21 mouse cellular contexts compared by ENCODE assay signal in genomic region chr13:85146471-85146870, GRCm38 (mm10).
"Had no signal": no experiment of that assay in that cellular context is flagged by ENCODE, and none has a peak within 500 bp of the region (broad histone marks: within the 10 kb centered on the region; RNA-seq: fewer than 3 reads in every experiment).

No protein-coding gene starts in this region.

- DNase-seq: liver, postnatal 0 days; lung, adult 2 months; lung, postnatal 14 days; lung, postnatal 36 days; retina, postnatal 1 day; right cerebral cortex, adult 18-20 months; right cerebral cortex, postnatal 25 days; right cerebral cortex, postnatal 4 days; spleen, adult 18-20 months; thymus, adult 18-20 months; thymus, postnatal 25 days; thymus, postnatal 4 days had no signal

- ATAC-seq: liver, postnatal 0 days; lung, postnatal 0 days; midbrain, embryonic 13.5 days; midbrain, embryonic 15.5 days had no signal

- H3K27me3 ChIP-seq: liver, embryonic 15.5 days; lung, embryonic 15.5 days; megakaryocyte, embryonic 14.5 days; midbrain, embryonic 13.5 days; midbrain, embryonic 15.5 days; neural tube, embryonic 12.5 days had no signal

- H3K4me1 ChIP-seq: liver, embryonic 15.5 days; lung, embryonic 15.5 days; megakaryocyte, embryonic 14.5 days; midbrain, embryonic 13.5 days; midbrain, embryonic 15.5 days; neural tube, embryonic 12.5 days had no signal

- H3K4me2 ChIP-seq: liver, embryonic 15.5 days; lung, embryonic 15.5 days; midbrain, embryonic 11.5 days; midbrain, embryonic 13.5 days; midbrain, embryonic 15.5 days; neural tube, embryonic 12.5 days had no signal

- H3K9me3 ChIP-seq: liver, embryonic 15.5 days; lung, embryonic 15.5 days; megakaryocyte, embryonic 14.5 days; midbrain, embryonic 13.5 days; midbrain, embryonic 15.5 days; neural tube, embryonic 12.5 days had no signal

- H3K4me3 ChIP-seq: liver, embryonic 15.5 days; lung, embryonic 15.5 days; megakaryocyte, embryonic 14.5 days; midbrain, embryonic 13.5 days; midbrain, embryonic 15.5 days; neural tube, embryonic 12.5 days had no signal

- H3K9ac ChIP-seq: liver, embryonic 15.5 days; liver, postnatal 0 days; lung, embryonic 15.5 days; midbrain, embryonic 13.5 days; midbrain, embryonic 15.5 days; neural tube, embryonic 12.5 days had no signal

- H3K36me3 ChIP-seq: liver, embryonic 15.5 days; lung, embryonic 15.5 days; midbrain, embryonic 13.5 days; midbrain, embryonic 15.5 days; neural tube, embryonic 12.5 days had no signal

- H3K27ac ChIP-seq: liver, embryonic 15.5 days; lung, embryonic 15.5 days; macrophage; midbrain, embryonic 13.5 days; midbrain, embryonic 15.5 days; neural tube, embryonic 12.5 days had no signal
